Mouse (Mus musculus): ENCODE measurements around the gene Tpst2.

GRCm38 (mm10) chr5:112297257-112297656, 20.8 kb downstream of the Tpst2 start:
- TF ChIP-seq EP300 (optimal IDR thresholded peaks at IDR 0.05): no peak
- no peak for TF ChIP-seq CTCF (IDR thresholded peaks at IDR 0.05; ENCODE audit: low read depth)
